Mouse (Mus musculus): ENCODE results near the gene Tnfsf4. TPM values are rescaled to one million over a fixed set of nuclear protein-coding genes. Genes with fewer than 3 reads are reported as not detected.

Tnfsf4 gene
- 0.54 TPM for polyA plus RNA-seq (2017; shearing (Covaris generic))

DNA sequence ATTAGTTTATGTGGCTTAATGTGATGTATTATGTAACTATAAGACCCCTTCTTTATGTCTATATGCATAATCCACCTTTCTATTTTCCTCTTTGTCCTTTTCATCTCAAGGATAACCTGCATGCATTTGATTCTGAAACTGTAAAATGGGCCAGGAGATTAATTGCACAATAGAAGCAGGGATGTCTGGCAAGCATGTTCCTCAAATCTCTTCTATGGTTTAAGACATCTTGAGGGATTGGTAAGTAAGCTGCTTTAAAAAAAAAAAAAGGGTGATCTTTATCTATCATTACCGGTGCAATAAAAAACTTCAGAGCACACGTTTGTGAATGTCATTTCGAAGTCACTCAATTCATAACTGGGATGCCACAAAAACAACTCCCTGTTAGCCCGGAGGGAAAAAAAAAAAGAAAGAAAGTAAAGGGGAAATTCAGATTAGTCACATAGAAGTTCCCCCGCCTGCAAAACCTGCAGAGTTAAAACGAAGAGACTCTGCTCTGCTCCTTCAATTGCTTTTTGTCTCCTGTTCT is at the start of gene Tnfsf4:
Tnfsf4 (plus strand) TSS at position 479 of the 529 bp plus-strand sequence.

Other genes starting within 250 kb of the Tnfsf4 start
- not detected for gene Tex50, start 236.1 kb upstream of the Tnfsf4 start, polyA plus RNA-seq (2017; shearing (Covaris generic))
- gene Prdx6, start 144.2 kb upstream of the Tnfsf4 start, polyA plus RNA-seq (2017; shearing (Covaris generic)), result 1,062 TPM
- gene Tnfsf18, start 99.2 kb downstream of the Tnfsf4 start, polyA plus RNA-seq (2017; shearing (Covaris generic)), result 0.54 TPM